8 mouse cellular contexts compared by ENCODE assay signal in genomic region chr6:94698509-94699172, GRCm38 (mm10). TPM values are rescaled to one million over a fixed set of nuclear protein-coding genes. Genes with fewer than 3 reads are reported as not detected.
A peak's percentile ranks its signal among the peaks of the same experiment; 100 is the strongest.
DNase-seq lines count a peak whose midpoint lies in the region; ATAC-seq and TF ChIP-seq lines count a peak whose summit lies in the region.

No protein-coding gene starts in this region.

- WGBS in cerebellum, adult 2 months = 4% methylated on average over 11 of the region's 11 CpGs
- WGBS in thymus, adult 2 months = 53% methylated on average over 11 of the region's 11 CpGs
- 3% methylated on average over 11 of the region's 11 CpGs for WGBS in limb, embryonic 14.5 days
- 5% methylated on average over 11 of the region's 11 CpGs for WGBS in stomach, postnatal 0 days

- no peak for TF ChIP-seq EP300 in stomach, postnatal 0 days (optimal IDR thresholded peaks at IDR 0.05)

- peak overlapping the region; percentile 68 for H3K4me3 ChIP-seq in cerebellum, adult 2 months (replicated peaks; ENCODE audit: insufficient read depth, low read depth, low read length)
- H3K4me3 ChIP-seq in thymus, adult 2 months (ENCODE audit: control insufficient read depth, insufficient read depth, low read length) = peak overlapping the region; percentile 93
- peak overlapping the region; percentile 89 for H3K4me3 ChIP-seq in limb, embryonic 14.5 days (replicated peaks; ENCODE audit: low read length)
- H3K4me3 ChIP-seq in stomach, postnatal 0 days (ENCODE audit: low read depth, low read length) = peak overlapping the region; percentile 89

- TF ChIP-seq CTCF in cerebellum, adult 2 months (IDR thresholded peaks at IDR 0.05; ENCODE audit: borderline replicate concordance, insufficient read depth, low read depth, low read length) = no peak
- no peak for TF ChIP-seq CTCF in thymus, adult 2 months (IDR thresholded peaks at IDR 0.05; ENCODE audit: borderline replicate concordance, control insufficient read depth, extremely low read depth, insufficient read depth, low read length, poor library complexity)
- TF ChIP-seq CTCF in stomach, postnatal 0 days (IDR thresholded peaks at IDR 0.05; ENCODE audit: low read depth) = no peak

- H3K4me2 ChIP-seq in limb, embryonic 14.5 days (replicated peaks; ENCODE audit: low read depth, low read length, severe bottlenecking) = peak overlapping the region; percentile 78
- H3K4me2 ChIP-seq in stomach, postnatal 0 days (replicated peaks; ENCODE audit: low read depth) = peak overlapping the region; percentile 79

- H3K9ac ChIP-seq in limb, embryonic 14.5 days (ENCODE audit: low read depth, low read length, severe bottlenecking) = peak overlapping the region; percentile 90
- H3K9ac ChIP-seq in stomach, postnatal 0 days (ENCODE audit: low read length) = peak overlapping the region; percentile 89

- H3K4me1 ChIP-seq in cerebellum, adult 2 months (ENCODE audit: control insufficient read depth, insufficient read depth, low read length) = peaks cover 22% of the 10 kb centered on the region
- H3K4me1 ChIP-seq in thymus, adult 2 months (replicated peaks; ENCODE audit: control insufficient read depth, insufficient read depth, low read length) = peaks cover 23% of the 10 kb centered on the region
- H3K4me1 ChIP-seq in limb, embryonic 14.5 days (ENCODE audit: control insufficient read depth, insufficient read depth, low read length) = peaks cover 49% of the 10 kb centered on the region
- H3K4me1 ChIP-seq in stomach, postnatal 0 days (replicated peaks; ENCODE audit: control insufficient read depth, insufficient read depth) = peaks cover 15% of the 10 kb centered on the region

- no peaks in the 10 kb centered on the region for H3K9me3 ChIP-seq in limb, embryonic 14.5 days (ENCODE audit: control insufficient read depth, low read length)
- H3K9me3 ChIP-seq in stomach, postnatal 0 days (ENCODE audit: control insufficient read depth, low read length) = no peaks in the 10 kb centered on the region

- H3K27me3 ChIP-seq in cerebellum, adult 2 months (ENCODE audit: control insufficient read depth, insufficient read depth, low read length) = no peaks in the 10 kb centered on the region
- no peaks in the 10 kb centered on the region for H3K27me3 ChIP-seq in thymus, adult 2 months (ENCODE audit: control insufficient read depth, insufficient read depth, low read length)
- H3K27me3 ChIP-seq in limb, embryonic 14.5 days (ENCODE audit: control insufficient read depth, insufficient read depth, low read length) = no peaks in the 10 kb centered on the region
- H3K27me3 ChIP-seq in stomach, postnatal 0 days (ENCODE audit: control insufficient read depth, insufficient read depth, low read length) = no peaks in the 10 kb centered on the region

- TF ChIP-seq POLR2A in cerebellum, adult 2 months (IDR thresholded peaks at IDR 0.05; ENCODE audit: borderline replicate concordance, insufficient read depth, low read length) = no peak
- no peak for TF ChIP-seq POLR2A in thymus, adult 2 months (IDR thresholded peaks at IDR 0.05; ENCODE audit: control insufficient read depth, extremely low read depth, insufficient read depth, low read length, poor library complexity)
- no peak for TF ChIP-seq POLR2A in limb, embryonic 14.5 days (IDR thresholded peaks at IDR 0.05; ENCODE audit: borderline replicate concordance, extremely low read depth, insufficient read depth, insufficient read length)

- H3K27ac ChIP-seq in cerebellum, adult 2 months (ENCODE audit: insufficient read depth, low read length) = peak overlapping the region; percentile 65
- H3K27ac ChIP-seq in thymus, adult 2 months (ENCODE audit: control insufficient read depth, insufficient read depth, low read length) = no peak overlapping the region
- H3K27ac ChIP-seq in limb, embryonic 14.5 days (replicated peaks; ENCODE audit: low read depth, low read length) = no peak overlapping the region
- peak overlapping the region; percentile 95 for H3K27ac ChIP-seq in stomach, postnatal 0 days (replicated peaks)

- no peaks in the 10 kb centered on the region for H3K36me3 ChIP-seq in thymus, adult 2 months (ENCODE audit: control insufficient read depth, insufficient read depth, low read length)
- no peaks in the 10 kb centered on the region for H3K36me3 ChIP-seq in limb, embryonic 14.5 days (ENCODE audit: control insufficient read depth, insufficient read depth, low read length)
- H3K36me3 ChIP-seq in stomach, postnatal 0 days (ENCODE audit: control insufficient read depth, insufficient read depth, low read length) = no peaks in the 10 kb centered on the region

- no peak for ATAC-seq in limb, embryonic 14.5 days (ENCODE audit: low FRiP score, low read depth)
- no peak for ATAC-seq in stomach, postnatal 0 days (ENCODE audit: low FRiP score, low TSS enrichment)

- DNase-seq in cerebellum, adult 2 months = no peak
- no peak for DNase-seq in cerebellum, postnatal 14 days
- DNase-seq in thymus, adult 2 months = no peak
- DNase-seq in thymus, postnatal 4 days = no peak
- no peak for DNase-seq in limb, embryonic 14.5 days (ENCODE audit: low spot score)
- DNase-seq in stomach, postnatal 0 days (ENCODE audit: low spot score) = no peak
- no peak for DNase-seq in right cerebral cortex, postnatal 4 days
- no peak for DNase-seq in ovary, adult 18-20 months (ENCODE audit: low spot score)

RNA-seq across cellular contexts. Expression of gene Lrig1, which starts 1.3 kb away (rescaled TPM):
- polyA plus RNA-seq in cerebellum, adult 2 months (2012; rRNA removed) = 84.5 and 86.2 TPM in 2 replicates
- 58.7 and 62.1 TPM in 2 replicates for polyA plus RNA-seq in thymus, adult 2 months (2012; rRNA removed)
- polyA plus RNA-seq in limb, embryonic 14.5 days (2012; rRNA removed) = 49.4 and 59.6 TPM in 2 replicates
- 31.2 and 35.1 TPM in 2 replicates for polyA plus RNA-seq in limb, embryonic 14.5 days (2014; fragmentation: Nextera tagmentation; extraction: Ambion mirVana)
- polyA plus RNA-seq in stomach, postnatal 0 days (2015; fragmentation: Nextera tagmentation; extraction: Ambion mirVana) = 15.2 and 19.6 TPM in 2 replicates

Comparison
In these comparisons a context has a peak if more than half of its experiments do, and no peak if none do; other contexts are left out.
1. H3K27ac ChIP-seq: peak in cerebellum, adult 2 months (single experiment) and stomach, postnatal 0 days (single experiment); none in thymus, adult 2 months (single experiment) and limb, embryonic 14.5 days (single experiment).
2. Peak in every context shown above with its lines, with median percentiles within 50 percentile points of each other: H3K4me3 ChIP-seq.